Mouse (Mus musculus): ENCODE measurements around the gene C1qtnf9. TPM values are rescaled to one million over a fixed set of nuclear protein-coding genes. Genes with fewer than 3 reads are reported as not detected.

The C1qtnf9 gene
- polyA plus RNA-seq, 1 experiment from 2014 or later = 0.22 TPM

DNA sequence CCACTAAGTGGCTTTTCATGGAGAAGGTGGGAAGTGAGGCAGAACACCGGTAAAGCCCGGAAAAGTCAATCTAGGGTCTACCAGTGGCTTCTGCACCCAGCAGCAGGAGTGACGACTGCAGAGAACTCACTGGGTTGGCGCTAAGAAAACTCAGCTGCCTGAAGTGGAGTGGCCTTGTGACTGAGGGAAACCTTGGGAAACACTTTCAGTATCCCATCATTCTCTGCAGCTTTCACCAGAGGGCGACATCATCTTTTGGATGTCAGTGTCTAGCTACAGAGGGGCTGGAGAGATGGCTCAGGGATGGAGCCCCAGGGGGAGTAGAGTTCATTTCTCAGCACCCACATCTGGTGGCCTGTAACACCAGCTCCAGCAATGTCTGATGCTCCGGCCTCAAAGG lies 1.4 kb downstream of the C1qtnf9 start:
- 0 out of 2 replicates have a peak, but pooled peaks cover 4% of the 10 kb centered on the region for H3K4me1 ChIP-seq (replicated peaks)
- H3K36me3 ChIP-seq = no peaks in the 10 kb centered on the region
- no peak overlapping the region for H3K4me3 ChIP-seq
- no peak for ATAC-seq (ENCODE audit: low FRiP score, low read depth)
- no peak overlapping the region for H3K4me2 ChIP-seq
- 45% methylated on average over 6 of the region's 6 CpGs for WGBS
- no peak overlapping the region for H3K27ac ChIP-seq (replicated peaks)
- no peaks in the 10 kb centered on the region for H3K27me3 ChIP-seq
- H3K9ac ChIP-seq = no peak overlapping the region
- no peaks in the 10 kb centered on the region for H3K9me3 ChIP-seq

DNA sequence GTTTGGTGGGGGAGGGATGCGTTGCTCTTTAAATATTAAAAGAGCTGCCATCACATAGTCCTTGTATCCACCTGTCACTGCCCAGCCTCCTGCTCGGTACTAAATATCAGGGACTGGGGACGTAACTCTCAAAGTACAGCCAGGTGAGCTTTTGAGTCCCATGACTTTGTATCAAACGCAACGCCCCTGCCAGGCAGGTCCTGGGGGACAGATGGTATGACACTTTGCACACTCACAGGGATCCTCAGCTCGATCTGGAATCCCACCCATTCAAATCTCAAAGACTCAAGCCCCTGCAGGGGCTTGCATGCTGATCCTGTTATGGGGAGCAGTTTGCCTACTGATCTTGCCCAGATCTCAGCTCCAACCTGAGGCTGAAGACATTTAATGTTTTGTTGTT lies 2.7 kb downstream of the C1qtnf9 start:
- Histone ChIP-seq H3K9me3 (no peaks in the 10 kb centered on the region), H3K27me3 (no peaks in the 10 kb centered on the region), H3K4me1 (replicated peaks) (no peaks in the 10 kb centered on the region), H3K27ac (replicated peaks) (no peak overlapping the region), H3K4me2 (0 out of 2 replicates have a peak overlapping the region, but pooled peaks have one; percentile 57), H3K9ac (no peak overlapping the region), H3K4me3 (no peak overlapping the region), H3K36me3 (no peaks in the 10 kb centered on the region)
- 77% methylated on average over 6 of the region's 6 CpGs for WGBS
- peak; percentile 39; the same call in 1 of the 2 replicates for ATAC-seq (ENCODE audit: low FRiP score, low read depth)

- Histone ChIP-seq H3K27me3 (no peaks in the 10 kb centered on the region), H3K27ac (replicated peaks) (no peak overlapping the region), H3K4me2 (peak overlapping the region; percentile 57), H3K9me3 (no peaks in the 10 kb centered on the region), H3K4me1 (replicated peaks) (no peaks in the 10 kb centered on the region), H3K36me3 (no peaks in the 10 kb centered on the region), H3K4me3 (peak overlapping the region; percentile 34), H3K9ac (no peak overlapping the region)
- peak; percentile 74 for ATAC-seq (ENCODE audit: low FRiP score, low read depth)
- 6% methylated on average over 8 of the region's 8 CpGs for WGBS
Observed at GRCm38 (mm10) chr14:60771057-60771456, 3.1 kb downstream of the C1qtnf9 start.

GRCm38 (mm10) chr14:60773476-60773875 lies 5.5 kb downstream of the C1qtnf9 start:
- 82% methylated on average over 2 of the region's 2 CpGs for whole genome bisulfite sequencing
- Histone ChIP-seq H3K36me3 (no peaks in the 10 kb centered on the region), H3K4me3 (no peak overlapping the region), H3K9ac (no peak overlapping the region), H3K27ac (replicated peaks) (no peak overlapping the region), H3K27me3 (no peaks in the 10 kb centered on the region), H3K4me1 (replicated peaks) (no peaks in the 10 kb centered on the region), H3K4me2 (no peak overlapping the region), H3K9me3 (no peaks in the 10 kb centered on the region)
- no peak for ATAC-seq (ENCODE audit: low FRiP score, low read depth)

DNA sequence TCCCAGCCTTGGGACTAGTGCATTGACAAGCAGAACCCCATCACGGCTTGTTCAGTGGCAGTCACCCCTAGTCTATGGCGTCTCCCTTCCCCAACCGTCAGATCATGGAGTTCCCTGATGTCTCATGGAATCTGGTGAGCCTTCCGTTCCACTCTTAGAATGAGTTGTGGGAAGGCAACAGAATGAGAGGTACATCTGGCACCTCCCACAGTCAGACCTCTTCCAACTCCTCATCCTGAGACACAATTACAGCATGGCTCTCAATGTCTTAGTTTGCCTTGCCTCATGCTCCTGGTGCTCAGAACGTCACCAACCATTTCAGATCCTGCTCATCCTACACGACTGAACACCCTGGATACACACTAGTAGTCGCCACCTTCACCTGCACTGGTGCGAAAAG lies 8.6 kb downstream of the C1qtnf9 start:
- no peaks in the 10 kb centered on the region for H3K9me3 ChIP-seq
- no peaks in the 10 kb centered on the region for H3K27me3 ChIP-seq
- H3K4me2 ChIP-seq = no peak overlapping the region
- H3K4me1 ChIP-seq (replicated peaks) = no peaks in the 10 kb centered on the region
- ATAC-seq (ENCODE audit: low FRiP score, low read depth) = no peak
- 92% methylated on average over 8 of the region's 8 CpGs for WGBS
- H3K36me3 ChIP-seq = no peaks in the 10 kb centered on the region
- no peak overlapping the region for H3K9ac ChIP-seq
- H3K27ac ChIP-seq (replicated peaks) = no peak overlapping the region
- H3K4me3 ChIP-seq = no peak overlapping the region

GRCm38 (mm10) chr14:60777485-60777919 lies 9.6 kb downstream of the C1qtnf9 start:
- no peaks in the 10 kb centered on the region for H3K36me3 ChIP-seq
- ATAC-seq (ENCODE audit: low FRiP score, low read depth) = no peak
- no peaks in the 10 kb centered on the region for H3K4me1 ChIP-seq (replicated peaks)
- no peak overlapping the region for H3K9ac ChIP-seq
- H3K9me3 ChIP-seq = no peaks in the 10 kb centered on the region
- H3K4me2 ChIP-seq = no peak overlapping the region
- H3K27me3 ChIP-seq = no peaks in the 10 kb centered on the region
- WGBS = 90% methylated on average over 5 of the region's 5 CpGs
- no peak overlapping the region for H3K27ac ChIP-seq (replicated peaks)
- no peak overlapping the region for H3K4me3 ChIP-seq

DNA sequence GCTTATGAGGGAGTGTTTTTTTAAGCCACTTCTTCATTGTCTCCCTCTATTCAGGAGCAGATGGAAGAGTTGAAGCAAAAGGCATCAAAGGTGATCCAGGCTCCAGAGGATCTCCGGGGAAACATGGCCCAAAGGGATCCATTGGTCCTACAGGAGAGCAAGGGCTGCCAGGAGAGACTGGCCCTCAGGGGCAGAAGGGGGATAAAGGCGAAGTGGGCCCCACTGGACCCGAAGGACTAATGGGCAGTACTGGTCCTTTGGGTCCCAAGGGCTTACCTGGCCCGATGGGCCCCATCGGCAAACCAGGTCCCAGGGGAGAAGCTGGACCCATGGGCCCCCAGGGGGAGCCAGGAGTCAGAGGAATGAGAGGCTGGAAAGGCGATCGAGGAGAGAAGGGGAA lies 11.3 kb downstream of the C1qtnf9 start:
- no peak overlapping the region for H3K4me3 ChIP-seq
- H3K9ac ChIP-seq = no peak overlapping the region
- H3K4me1 ChIP-seq (replicated peaks) = no peaks in the 10 kb centered on the region
- no peaks in the 10 kb centered on the region for H3K27me3 ChIP-seq
- H3K27ac ChIP-seq (replicated peaks) = no peak overlapping the region
- no peak overlapping the region for H3K4me2 ChIP-seq
- H3K36me3 ChIP-seq = no peaks in the 10 kb centered on the region
- WGBS = 91% methylated on average over 7 of the region's 7 CpGs
- H3K9me3 ChIP-seq = no peaks in the 10 kb centered on the region
- ATAC-seq (ENCODE audit: low FRiP score, low read depth) = no peak

- Histone ChIP-seq H3K36me3 (no peaks in the 10 kb centered on the region), H3K4me2 (no peak overlapping the region), H3K9ac (no peak overlapping the region), H3K4me1 (replicated peaks) (peaks cover 9% of the 10 kb centered on the region), H3K27ac (replicated peaks) (no peak overlapping the region), H3K9me3 (no peaks in the 10 kb centered on the region), H3K27me3 (no peaks in the 10 kb centered on the region), H3K4me3 (no peak overlapping the region)
- no peak for ATAC-seq (ENCODE audit: low FRiP score, low read depth)
- WGBS = 52% methylated on average over 7 of the region's 7 CpGs
Observed at GRCm38 (mm10) chr14:60782121-60782656, 14.3 kb downstream of the C1qtnf9 start.

- peaks cover 4% of the 10 kb centered on the region for H3K36me3 ChIP-seq
- H3K9me3 ChIP-seq = no peaks in the 10 kb centered on the region
- H3K9ac ChIP-seq = no peak overlapping the region
- no peaks in the 10 kb centered on the region for H3K27me3 ChIP-seq
- no peak for ATAC-seq (ENCODE audit: low FRiP score, low read depth)
- H3K27ac ChIP-seq (replicated peaks) = no peak overlapping the region
- H3K4me2 ChIP-seq = no peak overlapping the region
- no peak overlapping the region for H3K4me3 ChIP-seq
- H3K4me1 ChIP-seq (replicated peaks) = peaks cover 9% of the 10 kb centered on the region
- WGBS = 53% methylated on average over 8 of the region's 8 CpGs
Observed at GRCm38 (mm10) chr14:60783196-60783595, 15.3 kb downstream of the C1qtnf9 start.

- Histone ChIP-seq H3K9me3 (no peaks in the 10 kb centered on the region), H3K36me3 (peaks cover 11% of the 10 kb centered on the region), H3K4me1 (replicated peaks) (peaks cover 9% of the 10 kb centered on the region), H3K4me2 (peak within 1 kb of the TSS; percentile 65), H3K27me3 (no peaks in the 10 kb centered on the region), H3K4me3 (peak within 1 kb of the TSS; percentile 59), H3K27ac (replicated peaks) (peak within 1 kb of the TSS; percentile 59), H3K9ac (peak within 1 kb of the TSS; percentile 56)
- WGBS = under 1% methylated on average over 61 of the region's 61 CpGs
- peak; percentile 95 for ATAC-seq (ENCODE audit: low FRiP score, low read depth)
Observed at GRCm38 (mm10) chr14:60784427-60785315, 16.7 kb downstream of the C1qtnf9 start, which contains the start of gene Mipep. Gene Mipep, plus strand, starts transcription at chr14:60784573.

- no peak overlapping the region for H3K27ac ChIP-seq (replicated peaks)
- peaks cover 28% of the 10 kb centered on the region for H3K36me3 ChIP-seq
- no peak overlapping the region for H3K9ac ChIP-seq
- H3K4me3 ChIP-seq = no peak overlapping the region
- H3K4me1 ChIP-seq (replicated peaks) = peaks cover 6% of the 10 kb centered on the region
- H3K27me3 ChIP-seq = no peaks in the 10 kb centered on the region
- peak; percentile 61; the same call in 1 of the 2 replicates for ATAC-seq (ENCODE audit: low FRiP score, low read depth)
- 38% methylated on average over 3 of the region's 3 CpGs for WGBS
- H3K4me2 ChIP-seq = no peak overlapping the region
- H3K9me3 ChIP-seq = no peaks in the 10 kb centered on the region
Observed at GRCm38 (mm10) chr14:60790103-60790502, 22.2 kb downstream of the C1qtnf9 start.

DNA sequence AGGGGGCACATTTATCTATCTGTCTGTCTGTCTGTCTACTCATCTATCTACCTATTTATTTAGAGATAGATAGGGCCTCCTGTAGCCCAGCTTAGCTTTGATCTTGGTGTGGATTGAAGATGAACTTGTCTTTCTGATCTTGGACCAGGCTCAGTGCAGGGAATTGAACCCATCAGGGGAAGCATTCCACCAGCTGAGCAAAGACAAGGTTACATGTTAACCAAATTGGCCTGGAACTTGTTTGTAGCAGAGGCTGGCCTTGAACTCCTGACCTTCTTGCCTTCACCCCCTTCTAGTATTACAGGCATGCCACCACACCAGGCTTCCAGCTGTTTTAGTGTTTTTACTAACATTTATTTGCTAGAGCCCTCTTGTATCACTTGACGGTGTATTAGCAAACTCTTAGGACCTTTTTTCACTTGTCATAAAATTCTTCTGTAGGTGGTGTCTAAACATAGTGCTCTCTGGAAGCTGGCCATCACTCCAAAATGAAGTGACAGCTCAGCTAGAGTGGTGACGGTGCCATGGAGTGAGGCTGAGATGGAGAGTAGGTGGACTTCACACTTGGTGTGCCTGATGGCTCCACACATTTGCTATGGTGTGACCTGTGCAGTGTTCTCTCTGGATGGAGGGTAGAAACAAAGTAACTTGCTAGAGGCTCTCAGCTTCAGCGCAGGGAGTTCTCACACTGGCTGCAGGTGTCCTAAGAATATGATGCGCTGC lies 28.8 kb downstream of the C1qtnf9 start:
- 89% methylated on average over 4 of the region's 4 CpGs for WGBS
- Histone ChIP-seq H3K9ac (no peak overlapping the region), H3K4me2 (no peak overlapping the region), H3K27ac (replicated peaks) (no peak overlapping the region), H3K27me3 (no peaks in the 10 kb centered on the region), H3K9me3 (no peaks in the 10 kb centered on the region), H3K36me3 (peaks cover 15% of the 10 kb centered on the region), H3K4me3 (no peak overlapping the region), H3K4me1 (replicated peaks) (no peaks in the 10 kb centered on the region)
- ATAC-seq (ENCODE audit: low FRiP score, low read depth) = no peak
